Mouse (Mus musculus): ENCODE results near the gene Krtap6-1. TPM values are rescaled to one million over a fixed set of nuclear protein-coding genes. Genes with fewer than 3 reads are reported as not detected.

The Krtap6-1 gene
- polyA plus RNA-seq, 1 experiment from 2014 or later: not detected

Other genes with a start within 250 kb of the Krtap6-1 start
- not detected in 2 replicates for gene Gm20741, start 219.5 kb upstream of the Krtap6-1 start, polyA plus RNA-seq (2014; fragmentation: Nextera tagmentation; extraction: Ambion mirVana)
- gene Krtap15, start 211.5 kb upstream of the Krtap6-1 start, polyA plus RNA-seq (2014; fragmentation: Nextera tagmentation; extraction: Ambion mirVana): not detected in 2 replicates
- not detected in 2 replicates for gene Krtap14, start 205.6 kb upstream of the Krtap6-1 start, polyA plus RNA-seq (2014; fragmentation: Nextera tagmentation; extraction: Ambion mirVana)
- not detected in 2 replicates for gene Krtap19-1, start 162.3 kb upstream of the Krtap6-1 start, polyA plus RNA-seq (2014; fragmentation: Nextera tagmentation; extraction: Ambion mirVana)
- gene Krtap19-2, start 157.4 kb upstream of the Krtap6-1 start, polyA plus RNA-seq (2014; fragmentation: Nextera tagmentation; extraction: Ambion mirVana): not detected in 2 replicates
- gene Krtap19-3, start 153.7 kb upstream of the Krtap6-1 start, polyA plus RNA-seq (2014; fragmentation: Nextera tagmentation; extraction: Ambion mirVana): not detected in 2 replicates
- gene Krtap19-4, start 146.6 kb upstream of the Krtap6-1 start, polyA plus RNA-seq (2014; fragmentation: Nextera tagmentation; extraction: Ambion mirVana): not detected in 2 replicates
- not detected in 2 replicates for gene Krtap19-5, start 135.2 kb upstream of the Krtap6-1 start, polyA plus RNA-seq (2014; fragmentation: Nextera tagmentation; extraction: Ambion mirVana)
- not detected in 2 replicates for gene Krtap19-9b, start 99.4 kb upstream of the Krtap6-1 start, polyA plus RNA-seq (2014; fragmentation: Nextera tagmentation; extraction: Ambion mirVana)
- not detected in 2 replicates for gene Krtap16-3, start 68.8 kb upstream of the Krtap6-1 start, polyA plus RNA-seq (2014; fragmentation: Nextera tagmentation; extraction: Ambion mirVana)
- not detected in 2 replicates for gene Krtap22-2, start 20.9 kb upstream of the Krtap6-1 start, polyA plus RNA-seq (2014; fragmentation: Nextera tagmentation; extraction: Ambion mirVana)
- not detected in 2 replicates for gene Gm10229, start 16.4 kb upstream of the Krtap6-1 start, polyA plus RNA-seq (2014; fragmentation: Nextera tagmentation; extraction: Ambion mirVana)
- not detected in 2 replicates for gene Gm10228, start 9.8 kb downstream of the Krtap6-1 start, polyA plus RNA-seq (2014; fragmentation: Nextera tagmentation; extraction: Ambion mirVana)
- not detected in 2 replicates for gene Krtap6-5, start 16.2 kb downstream of the Krtap6-1 start, polyA plus RNA-seq (2014; fragmentation: Nextera tagmentation; extraction: Ambion mirVana)
- gene 1110025L11Rik, start 32.3 kb downstream of the Krtap6-1 start, polyA plus RNA-seq (2014; fragmentation: Nextera tagmentation; extraction: Ambion mirVana): not detected in 2 replicates
- gene Krtap6-3, start 52.3 kb downstream of the Krtap6-1 start, polyA plus RNA-seq (2014; fragmentation: Nextera tagmentation; extraction: Ambion mirVana): not detected in 2 replicates
- not detected in 2 replicates for gene Gm6358, start 109.2 kb downstream of the Krtap6-1 start, polyA plus RNA-seq (2014; fragmentation: Nextera tagmentation; extraction: Ambion mirVana)
- not detected in 2 replicates for gene Gm10061, start 119.4 kb downstream of the Krtap6-1 start, polyA plus RNA-seq (2014; fragmentation: Nextera tagmentation; extraction: Ambion mirVana)
- not detected in 2 replicates for gene Gm9789, start 126.3 kb downstream of the Krtap6-1 start, polyA plus RNA-seq (2014; fragmentation: Nextera tagmentation; extraction: Ambion mirVana)
- not detected in 2 replicates for gene Gm7735, start 137.8 kb downstream of the Krtap6-1 start, polyA plus RNA-seq (2014; fragmentation: Nextera tagmentation; extraction: Ambion mirVana)
- not detected in 2 replicates for gene 1110057P08Rik, start 143.0 kb downstream of the Krtap6-1 start, polyA plus RNA-seq (2014; fragmentation: Nextera tagmentation; extraction: Ambion mirVana)
- not detected in 2 replicates for gene Krtap20-2, start 174.2 kb downstream of the Krtap6-1 start, polyA plus RNA-seq (2014; fragmentation: Nextera tagmentation; extraction: Ambion mirVana)